Mouse (Mus musculus) midbrain, embryonic 16.5 days (tissue): ENCODE data around the gene L1cam. TPM values are rescaled to one million over a fixed set of nuclear protein-coding genes. Genes with fewer than 3 reads are reported as not detected.
A peak's percentile ranks its signal among the peaks of the same experiment; 100 is the strongest.

ENCODE experiments used
- ATAC-seq: fragments of 200-750 bp; cut with Nextera tagmentation; 2 replicates; pipeline ENCODE4 v1.8.0; 2017; ENCODE audit warnings: moderate TSS enrichment
- H3K27ac ChIP-seq: fragments of 300-500 bp; sonication (generic); 2 replicates; pipeline ENCODE4 v1.5.1; 2014; ENCODE audit warnings: mild to moderate bottlenecking, low read length, mixed read lengths
- H3K27me3 ChIP-seq: fragments of 300-500 bp; sonication (generic); 2 replicates; pipeline ENCODE4 v1.6.1; 2014; ENCODE audit warnings: low read depth, low read length, mixed read lengths; ENCODE audit not compliant: control insufficient read depth, insufficient read depth
- H3K36me3 ChIP-seq: fragments of 300-500 bp; sonication (generic); 2 replicates; pipeline ENCODE4 v1.6.1; 2014; ENCODE audit warnings: mild to moderate bottlenecking, low read length, moderate library complexity, mixed read lengths; ENCODE audit not compliant: control insufficient read depth, insufficient read depth
- H3K4me1 ChIP-seq: fragments of 300-500 bp; sonication (generic); 2 replicates; pipeline ENCODE4 v1.6.1; 2014; ENCODE audit warnings: mild to moderate bottlenecking, low read length, mixed read lengths; ENCODE audit not compliant: control insufficient read depth, insufficient read depth
- H3K4me2 ChIP-seq: fragments of 300-500 bp; sonication (generic); 2 replicates; pipeline ENCODE4 v1.6.1; 2014; ENCODE audit warnings: mild to moderate bottlenecking, low read length, mixed read lengths
- H3K4me3 ChIP-seq: fragments of 300-500 bp; sonication (generic); 2 replicates; pipeline ENCODE4 v1.5.1; 2014; ENCODE audit warnings: low read depth, mild to moderate bottlenecking, low read length, moderate library complexity, mixed read lengths
- H3K9ac ChIP-seq: fragments of 300-500 bp; sonication (generic); 2 replicates; pipeline ENCODE4 v1.6.1; 2014; ENCODE audit warnings: low read depth, low read length, mixed read lengths
- H3K9me3 ChIP-seq: fragments of 300-500 bp; sonication (generic); replicated peaks from 2 replicates; pipeline ENCODE4 v1.6.1; 2014; ENCODE audit warnings: mild to moderate bottlenecking, low read length, mixed read lengths; ENCODE audit not compliant: control insufficient read depth, poor library complexity, severe bottlenecking
- WGBS: fragments of 180-500 bp; shearing (Covaris S2); extraction: QIAGEN DNeasy Blood & Tissue Kit; methylation state at CpG from one replicate; pipeline ENCODE4 v1.1.7; 2014; 5-methylcytosine and 5-hydroxymethylcytosine counted together
- polyA plus RNA-seq: library from polyadenylated mRNA; unstranded; fragments of >200 nt; fragmentation: Nextera tagmentation; extraction: Ambion mirVana; gene quantifications from 2 replicates; pipeline ENCODE4 v1.2.1, GENCODE M21; 2015

The L1cam gene
- polyA plus RNA-seq, 1 experiment from 2014 or later, result 134 TPM

- no peaks in the 10 kb centered on the region for H3K27me3 ChIP-seq
- peak; percentile 53 for ATAC-seq
- no peaks in the 10 kb centered on the region for H3K36me3 ChIP-seq
- WGBS, result 28% methylated on average over 17 of the region's 17 CpGs
- peak overlapping the region; percentile 89 for H3K9ac ChIP-seq
- no peaks in the 10 kb centered on the region; the same call in 1 of the 2 replicates for H3K9me3 ChIP-seq
- peak overlapping the region; percentile 65 for H3K4me3 ChIP-seq
- peaks cover 13% of the 10 kb centered on the region for H3K4me1 ChIP-seq
- peak overlapping the region; percentile 95 for H3K27ac ChIP-seq
- H3K4me2 ChIP-seq, result peak overlapping the region; percentile 62
These were observed 72.2 kb downstream of the L1cam start for GRCm38 (mm10) chrX:73823747-73824146.

GRCm38 (mm10) chrX:73816596-73817314 is 79.2 kb downstream of the L1cam start:
- Histone ChIP-seq H3K9me3 (no peaks in the 10 kb centered on the region), H3K9ac (no peak overlapping the region), H3K4me3 (no peak overlapping the region), H3K36me3 (no peaks in the 10 kb centered on the region), H3K4me2 (no peak overlapping the region), H3K27me3 (no peaks in the 10 kb centered on the region), H3K27ac (no peak overlapping the region), H3K4me1 (peaks cover 4% of the 10 kb centered on the region; the same call in 1 of the 2 replicates)
- 50% methylated on average over 3 of the region's 3 CpGs for WGBS
- no peak for ATAC-seq

- Histone ChIP-seq H3K9ac (peak overlapping the region; percentile 67), H3K9me3 (no peaks in the 10 kb centered on the region), H3K4me1 (no peaks in the 10 kb centered on the region), H3K27ac (peak overlapping the region; percentile 73), H3K4me2 (peak overlapping the region; percentile 51), H3K27me3 (no peaks in the 10 kb centered on the region), H3K4me3 (peak overlapping the region; percentile 25; the same call in 1 of the 2 replicates), H3K36me3 (no peaks in the 10 kb centered on the region)
- ATAC-seq, result peak; percentile 89
- WGBS, result 14% methylated on average over 14 of the region's 14 CpGs
These were observed 80.8 kb downstream of the L1cam start for GRCm38 (mm10) chrX:73815072-73815471.

GRCm38 (mm10) chrX:73805814-73806213 is 90.1 kb downstream of the L1cam start:
- peak overlapping the region; percentile 28; the same call in 1 of the 2 replicates for H3K27ac ChIP-seq
- H3K4me3 ChIP-seq, result no peak overlapping the region
- H3K9ac ChIP-seq, result no peak overlapping the region
- 57% methylated on average over 1 of the region's 1 CpGs for WGBS
- no peaks in the 10 kb centered on the region for H3K27me3 ChIP-seq
- H3K9me3 ChIP-seq, result no peaks in the 10 kb centered on the region
- H3K4me2 ChIP-seq, result no peak overlapping the region
- ATAC-seq, result peak; percentile 60; the same call in 1 of the 2 replicates
- H3K36me3 ChIP-seq, result no peaks in the 10 kb centered on the region
- H3K4me1 ChIP-seq, result peaks cover 7% of the 10 kb centered on the region

Other genes starting within 250 kb of the L1cam start
- 197 and 208 TPM in 2 replicates for gene Pnck, start 236.0 kb downstream of the L1cam start, polyA plus RNA-seq
- 6.6 and 7.3 TPM in 2 replicates for gene Slc6a8, start 223.0 kb downstream of the L1cam start, polyA plus RNA-seq
- 123 and 130 TPM in 2 replicates for gene Bcap31, start 179.9 kb downstream of the L1cam start, polyA plus RNA-seq
- 10.4 and 11.1 TPM in 2 replicates for gene Abcd1, start 179.5 kb downstream of the L1cam start, polyA plus RNA-seq
- 0.25 and 0.40 TPM in 2 replicates for gene Plxnb3, start 139.0 kb downstream of the L1cam start, polyA plus RNA-seq
- gene Srpk3, start 121.7 kb downstream of the L1cam start, polyA plus RNA-seq, result 2.0 and 2.4 TPM in 2 replicates
- gene Idh3g, start 109.2 kb downstream of the L1cam start, polyA plus RNA-seq, result 232 and 252 TPM in 2 replicates
- 126 and 131 TPM in 2 replicates for gene Ssr4, start 109.1 kb downstream of the L1cam start, polyA plus RNA-seq
- 4.8 TPM in 2 replicates for gene Pdzd4, start 71.1 kb downstream of the L1cam start, polyA plus RNA-seq
- 0.09 and 0.34 TPM in 2 replicates for gene Avpr2, start 4.0 kb downstream of the L1cam start, polyA plus RNA-seq
- 3.0 and 3.3 TPM in 2 replicates for gene Arhgap4, start 25.8 kb upstream of the L1cam start, polyA plus RNA-seq
- gene Naa10, start 25.8 kb upstream of the L1cam start, polyA plus RNA-seq, result 84.6 and 85.4 TPM in 2 replicates
- 8.9 and 9.1 TPM in 2 replicates for gene Renbp, start 34.7 kb upstream of the L1cam start, polyA plus RNA-seq
- gene Hcfc1, start 70.3 kb upstream of the L1cam start, polyA plus RNA-seq, result 39.1 and 51.4 TPM in 2 replicates
- 38.8 and 39.3 TPM in 2 replicates for gene Irak1, start 127.8 kb upstream of the L1cam start, polyA plus RNA-seq
- not detected in 2 replicates for gene Opn1mw, start 231.4 kb upstream of the L1cam start, polyA plus RNA-seq
- gene Mecp2, start 239.3 kb upstream of the L1cam start, polyA plus RNA-seq, result 11.7 and 14.0 TPM in 2 replicates